Mouse (Mus musculus): ENCODE results near the gene Tbl2.

The Tbl2 gene

DNA sequence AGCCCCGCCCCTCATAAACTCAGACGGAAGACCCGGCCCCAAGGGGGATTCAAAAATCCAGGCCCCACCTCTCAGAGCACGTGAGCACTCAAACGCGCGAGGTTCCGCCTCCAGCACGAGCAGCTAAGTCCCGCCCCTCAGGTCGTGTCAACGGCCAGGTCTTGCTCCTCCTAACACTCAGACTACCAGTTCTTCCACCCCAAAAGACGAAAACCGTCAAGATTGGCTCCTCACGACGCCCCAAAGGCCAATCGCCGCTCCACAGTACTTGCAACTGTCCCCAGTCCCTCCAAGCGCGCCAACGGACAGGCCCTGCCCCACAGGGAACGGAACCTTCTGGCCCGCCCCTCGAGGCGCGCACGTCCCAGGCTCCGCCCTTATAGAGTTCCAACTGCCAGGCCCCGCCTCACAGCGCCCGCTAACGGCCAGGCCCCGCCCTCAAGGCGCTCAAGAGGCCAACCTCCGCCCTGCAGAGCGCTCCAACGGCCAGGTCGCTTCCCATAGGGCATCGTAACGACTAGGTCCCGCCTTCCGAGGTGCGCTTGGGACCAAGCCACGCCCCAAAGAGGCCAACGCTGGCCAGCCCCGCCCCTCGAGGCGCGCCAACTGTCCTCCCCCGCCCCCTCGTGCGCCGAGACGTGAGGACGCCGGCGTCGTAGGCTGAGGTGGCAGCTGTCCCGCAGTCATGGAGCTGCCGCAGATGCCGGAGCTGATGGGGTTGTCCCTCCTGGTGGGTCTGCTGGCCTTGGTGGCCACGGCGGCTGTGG lies at the start of gene Tbl2:
Gene Tbl2 (plus strand): TSS at position 605 of the 767 bp plus-strand sequence.
- DNase-seq: peak; percentile 98 to 100

DNA sequence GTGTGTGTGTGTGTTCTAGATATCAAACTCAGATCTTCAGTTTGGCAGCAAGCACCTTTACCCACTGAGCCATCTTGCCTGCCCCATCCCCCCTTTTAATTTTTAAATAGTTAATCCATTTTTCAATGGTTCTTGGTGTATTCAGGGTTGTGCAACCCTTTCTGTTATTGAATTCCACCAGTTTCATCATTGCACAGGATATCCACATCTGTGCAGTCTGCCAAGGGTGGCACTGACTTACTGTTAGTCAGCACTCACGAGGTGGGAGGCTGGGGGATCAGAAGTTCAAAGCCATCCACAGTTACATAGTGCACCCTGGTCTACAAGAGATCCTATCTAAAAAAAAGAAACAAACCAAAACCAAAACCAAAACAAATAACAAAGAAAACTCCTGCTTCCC lies 48.5 kb upstream of the Tbl2 start:
- DNase-seq: no peak

DNA sequence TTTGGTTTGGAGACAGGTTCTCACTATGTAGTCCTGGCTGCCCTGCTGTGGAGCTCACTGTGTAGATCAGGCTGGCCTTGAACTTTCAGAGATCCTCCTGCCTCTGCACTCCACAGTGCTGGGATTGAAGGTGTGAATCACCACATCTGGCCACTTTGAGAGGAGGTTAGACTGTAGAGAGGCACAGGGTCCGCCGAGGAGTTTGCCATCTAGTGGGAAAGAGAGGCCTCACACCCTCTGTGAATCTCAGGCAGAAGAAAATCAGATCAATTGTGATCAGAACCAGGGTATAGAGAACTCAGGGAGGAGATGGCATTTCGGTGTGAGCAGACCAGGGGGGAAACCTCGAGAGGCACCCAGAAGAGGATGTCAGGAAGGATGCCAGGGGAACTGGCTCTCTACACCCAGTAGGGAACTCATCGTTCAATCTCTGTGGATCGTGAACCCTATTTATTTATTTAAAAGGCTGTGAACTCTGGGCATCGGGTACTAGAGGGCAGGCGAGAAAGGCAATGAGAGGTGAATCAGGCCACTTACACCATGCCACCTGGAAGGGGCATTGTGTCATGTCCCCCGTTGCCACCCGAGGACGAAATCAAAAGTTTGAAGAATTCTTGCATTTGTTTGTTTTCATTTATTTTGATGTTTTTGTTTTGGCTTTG lies 45.3 kb upstream of the Tbl2 start:
- DNase-seq: no peak

DNA sequence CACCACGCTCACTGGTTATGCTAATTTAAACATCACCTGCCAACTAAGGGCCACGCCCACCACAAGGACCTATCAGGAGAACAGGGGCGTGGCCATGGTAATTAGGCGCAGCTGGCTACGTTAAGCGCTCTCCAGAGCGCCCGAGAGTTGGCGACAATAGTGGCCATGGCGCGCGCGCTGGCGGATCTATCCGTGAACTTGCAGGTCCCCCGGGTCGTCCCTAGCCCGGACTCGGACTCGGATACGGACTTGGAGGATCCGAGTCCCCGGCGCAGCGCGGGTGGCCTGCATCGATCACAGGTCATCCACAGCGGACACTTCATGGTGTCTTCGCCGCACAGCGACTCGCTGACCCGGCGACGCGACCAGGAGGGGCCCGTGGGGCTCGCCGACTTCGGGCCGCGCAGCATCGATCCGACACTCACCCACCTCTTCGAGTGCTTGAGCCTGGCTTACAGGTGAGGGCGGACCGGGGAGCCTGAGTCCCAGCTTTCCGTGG lies 42.6 kb upstream of the Tbl2 start:
- peak; percentile 49 to 70 for DNase-seq

DNA sequence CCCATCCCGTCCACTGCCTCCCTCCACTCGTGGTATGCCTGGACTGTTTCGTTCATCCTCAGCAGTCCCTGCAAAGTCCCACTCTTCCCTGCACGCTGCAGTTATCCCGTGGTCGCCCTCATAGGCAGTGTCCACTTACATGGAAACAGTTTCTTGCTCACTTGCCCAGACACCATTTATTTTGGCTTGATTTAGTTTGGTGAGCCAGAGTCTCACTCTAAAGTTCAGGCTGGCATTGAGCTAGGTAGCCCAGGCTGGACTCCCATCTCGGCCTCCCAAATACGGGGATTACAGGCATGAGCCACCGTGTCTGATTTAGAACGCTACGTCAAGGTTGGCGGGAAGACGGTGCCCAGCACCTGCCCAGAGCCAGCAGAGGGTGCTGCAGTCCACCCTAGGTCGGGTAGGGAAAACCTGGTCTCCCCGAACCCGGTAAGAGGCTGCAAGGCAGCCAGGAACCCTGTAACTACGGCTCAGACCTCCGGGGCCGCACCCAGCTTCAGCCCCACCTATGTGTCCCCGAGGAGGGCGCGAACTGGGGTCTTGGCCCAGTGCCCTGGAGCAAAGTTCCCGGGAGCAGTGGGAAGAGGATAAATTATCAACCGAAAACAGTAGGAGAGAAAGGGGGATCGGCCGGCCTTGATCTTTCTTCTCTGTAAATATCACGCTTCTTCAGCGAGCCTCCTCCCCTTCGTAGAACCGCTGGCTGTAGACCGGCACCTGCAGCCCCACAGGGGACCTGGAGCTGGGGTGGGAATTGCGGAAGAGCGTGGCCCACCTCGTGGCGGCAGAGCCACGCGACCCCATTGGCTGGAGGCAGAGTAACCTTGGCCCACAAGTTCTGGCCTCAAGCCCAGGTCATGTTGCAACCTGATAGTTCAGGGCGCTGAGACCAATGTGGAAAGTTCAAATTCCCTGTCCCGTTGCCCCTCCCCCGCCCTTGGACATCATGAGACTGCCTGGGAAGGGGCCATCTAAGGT lies 41.6 kb upstream of the Tbl2 start:
- DNase-seq: peak; percentile 36 to 42

DNA sequence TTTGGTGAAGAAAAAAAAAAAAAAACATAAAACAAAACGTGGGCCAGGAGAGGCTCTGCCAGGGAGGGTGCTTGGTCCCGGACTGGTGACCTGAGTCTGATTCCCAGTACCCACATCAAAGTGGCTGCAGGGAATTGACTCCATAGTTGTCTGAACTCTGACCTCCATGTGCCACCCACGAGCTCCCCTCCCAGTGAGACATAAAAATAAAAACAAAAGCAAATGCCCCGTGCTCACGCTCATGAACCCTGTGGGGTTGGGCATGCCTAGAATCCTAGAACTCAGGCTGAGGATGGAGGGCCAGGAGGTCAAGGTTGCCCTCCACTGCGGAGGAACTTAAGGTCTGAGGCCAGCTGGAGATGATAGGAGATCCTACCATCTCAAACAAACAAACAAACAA lies 40.4 kb upstream of the Tbl2 start:
- no peak for DNase-seq

DNA sequence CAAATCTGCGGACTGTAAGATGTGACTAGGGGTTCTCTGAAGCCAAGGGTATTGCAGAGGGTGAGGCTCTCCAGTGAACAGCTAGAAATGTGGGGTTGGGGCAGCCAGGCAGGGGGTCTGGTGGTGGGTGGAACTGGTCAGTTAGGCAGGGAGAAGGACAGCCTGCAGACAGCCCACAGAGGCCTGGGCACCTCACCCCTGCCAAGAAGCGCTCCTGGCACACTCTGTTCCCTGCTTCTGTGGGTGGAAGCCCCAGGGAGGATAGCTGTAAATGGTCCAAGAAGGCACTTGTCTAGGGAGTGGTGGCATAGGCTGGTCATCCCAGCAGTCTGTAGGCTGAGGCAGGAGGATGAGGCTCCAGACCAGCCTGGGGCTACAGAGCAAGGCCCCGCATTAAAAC lies 40.0 kb upstream of the Tbl2 start:
- no peak for DNase-seq

DNA sequence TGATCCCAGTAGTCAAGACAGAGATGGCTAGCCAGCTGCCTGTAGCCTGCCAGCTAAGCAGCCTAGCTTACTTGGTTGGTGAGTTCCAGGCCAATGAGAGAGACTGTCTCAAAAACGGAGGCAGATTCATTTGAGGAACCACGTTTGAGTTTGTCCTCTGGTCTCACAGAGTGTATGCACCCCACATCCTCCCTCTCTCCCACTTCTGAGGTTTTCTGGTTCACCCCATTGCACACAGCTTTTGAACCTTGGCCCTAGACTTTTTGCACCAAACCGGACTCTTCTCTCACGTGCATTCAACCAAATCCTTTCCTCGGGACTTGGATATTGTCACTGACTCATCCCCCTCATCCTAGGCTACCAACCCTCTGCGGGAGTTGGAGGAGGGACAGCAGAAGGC lies 39.5 kb upstream of the Tbl2 start:
- no peak for DNase-seq

DNA sequence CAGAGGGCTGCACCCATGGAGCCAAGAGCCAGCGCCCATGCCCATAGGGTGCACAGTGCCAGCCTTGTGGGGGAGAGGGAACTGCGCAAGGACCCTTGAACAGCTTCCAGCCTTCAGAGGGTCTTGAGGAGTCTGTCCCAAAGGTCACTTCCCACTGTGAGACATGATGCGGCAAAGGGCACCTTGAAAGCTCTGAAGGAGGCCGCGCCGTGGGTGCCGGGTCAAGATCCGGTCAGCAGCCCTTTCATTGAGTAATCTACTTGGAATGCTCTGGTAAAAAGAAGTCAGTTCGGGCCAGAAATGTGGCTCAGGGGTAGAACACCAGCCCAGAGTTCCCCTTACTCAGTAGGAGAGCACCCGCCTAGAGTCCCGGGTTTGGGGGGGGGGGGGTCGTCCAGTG lies 35.7 kb upstream of the Tbl2 start:
- DNase-seq: no peak

DNA sequence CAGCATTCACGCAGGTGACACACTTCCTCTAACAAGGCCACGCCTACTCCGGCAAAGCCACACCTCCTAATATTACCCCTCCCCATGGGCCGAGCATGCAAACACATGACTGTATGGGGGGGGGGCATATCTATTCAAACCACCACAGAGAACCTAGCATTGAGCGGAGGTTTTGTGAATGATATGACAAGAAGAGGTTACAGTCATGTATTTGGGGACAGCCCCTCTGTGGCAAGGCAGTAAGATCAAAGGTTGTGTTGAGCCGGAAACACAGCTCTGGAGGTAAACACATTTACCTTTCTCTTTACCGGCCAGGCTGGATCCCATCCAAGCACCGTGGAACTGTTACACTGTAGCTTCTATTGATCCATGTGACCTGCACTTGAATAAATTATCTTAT lies 34.2 kb upstream of the Tbl2 start:
- no peak for DNase-seq

DNA sequence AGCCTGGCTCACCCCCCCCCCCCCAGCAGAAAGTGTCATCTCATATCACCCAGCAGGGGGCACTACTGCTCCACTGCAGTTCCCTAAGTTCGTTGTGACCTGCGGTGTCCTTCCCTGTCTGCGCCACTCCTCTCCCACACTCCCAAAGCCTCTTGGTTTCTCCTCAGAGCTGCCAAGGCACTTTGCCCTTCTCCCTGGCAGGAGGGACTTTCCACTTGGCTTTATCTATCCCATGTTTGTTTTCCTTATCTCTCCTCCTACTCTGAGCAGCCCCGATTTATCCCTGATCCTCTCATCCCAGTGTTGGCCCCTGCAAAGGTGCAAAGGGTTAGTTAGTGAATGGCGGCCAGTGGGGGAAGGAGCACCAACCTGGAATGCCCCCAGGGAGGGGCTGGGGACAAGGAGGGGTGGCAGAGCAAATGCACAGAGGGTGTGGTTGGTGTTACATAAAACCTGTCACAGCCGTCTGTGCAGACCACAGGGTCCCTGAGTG lies 30.8 kb upstream of the Tbl2 start:
- peak; percentile 46 to 49 for DNase-seq

DNA sequence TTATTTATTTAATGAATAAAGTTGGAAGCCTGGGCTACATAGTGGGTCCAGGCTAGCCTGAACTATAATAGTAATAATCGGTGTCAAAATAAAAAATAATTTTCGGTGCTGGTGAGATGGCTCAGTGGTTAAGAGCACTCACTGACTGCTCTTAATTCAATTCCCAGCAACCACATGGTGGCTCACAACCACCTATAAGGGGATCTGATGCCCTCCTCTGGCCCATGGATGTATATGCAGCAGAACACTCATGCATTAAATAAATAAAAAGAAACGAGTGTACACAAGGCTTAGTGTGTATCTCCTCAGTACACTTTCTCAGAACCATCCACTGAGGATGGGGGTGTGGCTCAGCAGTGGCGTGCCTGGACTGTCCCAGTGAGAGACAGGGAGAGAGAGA lies 28.7 kb upstream of the Tbl2 start:
- DNase-seq: no peak

DNA sequence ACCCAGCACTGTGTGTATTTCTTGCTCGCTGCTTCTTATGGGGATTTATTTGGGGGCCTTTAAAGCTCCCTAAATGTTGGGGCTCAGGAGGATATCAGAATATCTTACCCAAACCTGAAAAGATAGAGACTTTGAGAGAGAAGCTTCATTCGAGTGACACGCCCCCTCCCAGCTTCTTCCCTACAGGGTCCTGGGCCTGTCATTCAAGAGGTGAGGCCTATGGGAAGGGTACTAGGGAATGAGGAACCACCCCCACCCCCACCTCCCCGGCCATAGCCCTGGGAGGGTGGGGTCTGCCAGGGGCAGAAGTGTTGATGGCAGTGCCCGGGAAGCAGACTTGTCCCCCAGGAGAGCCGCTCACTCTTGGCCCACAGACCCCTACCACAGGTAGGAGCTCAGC lies 23.3 kb upstream of the Tbl2 start:
- no peak for DNase-seq

DNA sequence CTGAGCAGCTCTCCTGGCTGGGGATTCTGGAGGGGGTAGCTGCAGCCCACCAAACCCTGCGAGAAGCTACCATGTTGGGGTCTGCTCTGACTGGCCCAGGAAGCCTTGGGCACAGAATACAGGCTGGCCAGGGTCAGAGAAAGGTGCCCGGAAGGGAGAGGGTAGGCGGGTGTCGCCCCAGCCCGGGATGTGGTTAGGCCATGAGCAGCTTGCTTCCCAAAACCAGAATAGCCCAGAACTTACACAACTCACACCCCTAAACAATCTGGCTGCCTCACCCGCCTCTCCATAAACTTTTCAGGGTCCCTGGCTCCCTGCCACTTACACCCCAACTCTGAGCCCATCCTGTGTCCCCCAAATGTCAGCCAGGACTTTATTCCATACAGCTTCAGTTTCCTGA lies 21.8 kb upstream of the Tbl2 start:
- no peak for DNase-seq

DNA sequence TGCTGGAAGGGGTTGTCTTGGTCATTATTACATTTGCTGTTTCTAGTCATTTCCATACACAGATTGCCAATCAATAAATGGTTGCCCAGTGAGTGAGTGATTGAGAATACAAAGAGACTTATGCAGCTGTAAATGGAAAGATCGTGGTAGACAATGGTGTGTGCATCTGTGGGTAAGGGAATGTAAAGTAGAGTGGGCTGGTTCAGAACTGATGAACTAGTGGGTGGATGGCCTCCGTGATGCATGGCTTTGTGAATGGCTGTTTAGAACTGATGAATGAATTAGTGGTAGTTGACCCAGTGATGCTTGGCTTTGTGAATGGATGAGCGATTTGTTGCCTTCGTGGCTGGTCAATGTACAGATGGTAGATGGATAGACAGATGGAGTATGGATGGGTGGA lies 19.7 kb upstream of the Tbl2 start:
- DNase-seq: no peak

DNA sequence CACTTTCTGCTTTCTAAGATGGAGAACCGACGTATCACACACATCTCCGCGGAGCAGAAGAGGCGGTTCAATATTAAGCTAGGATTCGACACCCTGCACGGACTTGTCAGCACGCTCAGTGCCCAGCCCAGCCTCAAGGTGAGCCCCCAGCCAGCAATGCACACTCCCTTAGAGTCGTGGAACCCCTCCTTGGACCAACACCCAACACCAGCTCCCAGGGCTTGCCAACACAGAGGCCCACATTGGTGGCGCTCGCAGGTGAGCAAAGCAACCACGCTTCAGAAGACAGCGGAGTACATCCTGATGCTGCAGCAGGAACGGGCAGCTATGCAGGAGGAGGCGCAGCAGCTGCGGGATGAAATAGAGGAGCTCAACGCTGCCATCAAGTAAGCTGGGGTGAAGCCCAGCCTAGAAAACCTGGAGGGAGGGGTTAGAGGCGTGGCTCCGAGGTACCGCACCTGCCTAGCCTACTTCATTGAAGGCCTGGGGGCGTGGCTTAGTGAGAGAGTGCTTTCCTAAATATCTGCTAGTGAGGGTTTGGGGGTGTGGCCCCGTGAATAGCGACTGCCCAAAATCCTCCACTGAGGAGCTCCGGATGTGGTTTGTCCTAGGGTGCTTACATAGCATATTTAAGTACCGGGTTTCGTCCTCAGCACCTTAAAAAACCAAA lies 15.6 kb upstream of the Tbl2 start:
- DNase-seq: peak; percentile 76 to 88

DNA sequence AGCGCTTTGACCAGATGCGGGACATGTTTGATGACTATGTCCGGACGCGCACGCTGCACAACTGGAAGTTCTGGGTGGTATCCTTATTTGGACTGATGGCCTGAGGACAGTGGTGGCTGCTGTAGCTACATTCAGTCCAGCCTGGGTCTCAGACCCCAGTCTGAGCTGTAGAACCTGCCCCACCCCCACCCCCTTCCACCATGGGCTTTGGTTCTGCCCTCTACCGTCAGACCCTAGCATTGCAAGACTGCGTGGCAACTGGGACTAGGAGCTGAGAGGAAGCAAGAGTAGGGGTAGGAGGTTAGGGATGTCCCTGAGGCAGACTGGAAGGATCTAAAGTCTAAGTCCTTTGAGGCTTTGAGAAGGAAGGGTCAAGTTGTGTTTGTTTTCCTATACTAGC lies 14.9 kb upstream of the Tbl2 start:
- DNase-seq: peak; percentile 51 to 53

DNA sequence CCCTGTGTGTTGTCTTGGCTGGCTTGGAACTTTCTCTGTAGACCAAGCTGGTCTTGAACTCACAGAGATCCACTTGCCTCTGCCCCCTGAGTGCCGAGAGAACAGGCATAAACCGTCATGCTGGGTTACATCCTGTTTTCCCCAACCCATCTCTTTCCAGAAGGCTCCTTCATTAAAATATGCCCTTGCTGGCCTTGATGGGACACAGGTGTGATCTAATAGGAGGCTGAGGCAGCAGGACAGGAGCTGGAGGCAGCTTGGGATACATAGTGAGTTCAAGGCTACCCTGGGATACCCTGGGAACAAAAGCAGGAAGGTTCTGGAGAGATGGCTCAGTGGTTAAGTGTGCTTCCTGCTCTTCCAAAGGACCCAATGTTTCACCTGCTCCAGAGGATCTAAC lies 9.6 kb upstream of the Tbl2 start:
- DNase-seq: no peak

DNA sequence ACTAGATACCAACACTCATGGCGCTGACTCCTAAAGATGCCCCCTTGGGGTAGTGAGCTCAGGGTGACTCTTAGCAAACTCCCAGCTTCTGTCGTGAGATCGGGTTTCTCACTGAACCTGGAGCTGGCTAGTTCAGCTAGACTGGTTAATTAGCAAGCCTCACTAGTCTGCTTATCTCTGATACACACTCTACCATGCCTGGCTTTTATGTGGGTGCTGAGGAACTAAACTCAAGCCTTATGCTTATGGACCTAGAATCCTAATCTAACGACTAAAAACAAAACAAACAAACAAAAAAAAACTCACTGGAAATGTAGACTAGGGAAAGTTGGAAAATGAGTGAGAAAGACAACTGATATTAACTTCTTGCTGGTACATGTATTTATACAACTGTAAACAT lies 5.0 kb upstream of the Tbl2 start:
- no peak for DNase-seq

DNA sequence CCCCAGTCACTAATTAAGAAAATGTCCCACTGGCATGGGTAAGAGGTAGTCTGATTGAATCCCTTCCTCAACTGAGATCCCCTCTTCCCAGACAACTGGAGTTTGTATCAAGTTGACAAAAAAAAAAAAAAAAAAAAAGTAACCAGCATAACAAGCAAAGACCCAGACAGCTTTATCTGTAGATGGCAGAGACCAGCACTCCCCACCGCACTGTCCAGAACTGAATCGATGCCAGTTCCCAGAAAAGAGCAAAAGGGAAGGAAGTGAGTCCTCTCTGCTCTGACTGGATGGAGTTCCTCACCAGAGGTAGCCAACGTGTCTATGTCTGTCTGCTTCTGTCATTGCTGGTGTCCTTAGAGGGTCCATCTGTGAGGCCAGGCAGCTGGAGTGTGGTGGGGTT lies 3.9 kb upstream of the Tbl2 start:
- no peak for DNase-seq

DNA sequence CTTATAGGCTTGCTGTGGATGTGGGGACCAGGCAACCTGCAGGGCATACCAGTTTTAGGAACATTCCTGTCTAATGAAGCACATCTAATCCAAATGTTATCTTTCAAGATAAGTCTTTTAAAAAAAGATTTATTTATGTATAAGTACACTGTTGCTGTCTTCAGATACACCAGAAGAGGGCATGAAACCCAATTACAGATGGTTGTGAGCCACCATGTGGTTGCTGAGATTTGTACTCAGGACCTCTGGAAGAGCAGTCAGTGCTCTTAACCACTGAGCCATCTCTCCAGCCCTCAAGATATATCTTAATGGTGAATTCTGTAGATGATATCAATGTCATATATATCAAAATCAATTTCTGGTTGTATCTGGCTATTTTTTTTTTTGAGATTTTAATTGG lies 3.5 kb upstream of the Tbl2 start:
- no peak for DNase-seq

DNA sequence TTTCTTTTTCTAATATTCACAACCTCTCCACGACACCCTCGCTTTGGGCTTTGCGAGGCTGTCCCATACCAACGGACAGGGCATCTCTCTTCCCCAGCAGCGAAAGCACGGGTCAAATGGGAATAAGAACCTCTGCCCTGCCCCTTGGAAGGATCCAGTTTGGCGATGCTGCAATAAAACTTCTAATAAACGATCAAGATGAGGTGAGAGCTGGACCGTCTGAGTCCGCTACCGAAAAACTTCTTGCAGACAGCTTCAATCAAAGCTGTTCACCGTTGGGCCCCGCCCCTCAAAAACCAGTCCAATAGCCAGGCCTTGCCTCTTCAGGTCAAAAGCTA lies 773 bp upstream of the Tbl2 start:
- no peak for DNase-seq

DNA sequence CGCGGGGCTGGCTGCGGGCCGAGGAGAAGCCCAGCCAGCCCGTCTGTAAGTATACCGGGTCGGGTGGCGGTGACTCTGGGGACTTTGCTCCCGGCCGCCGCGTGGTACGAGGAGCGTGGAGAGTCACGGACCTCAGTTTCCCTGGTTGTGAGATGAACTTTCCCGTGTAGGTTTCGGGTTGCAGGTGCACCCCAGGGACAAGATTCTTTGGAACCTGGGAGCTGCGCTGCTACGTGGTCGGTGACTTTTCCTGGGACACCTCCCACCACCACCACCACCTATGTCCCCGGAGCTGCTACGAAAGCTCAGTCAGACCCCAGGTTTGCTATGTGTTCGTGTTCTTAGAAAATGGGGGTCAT lies 342 bp downstream of the Tbl2 start:
- no peak for DNase-seq

Measured in thymus, postnatal 36 days (tissue).